Mouse (Mus musculus) lung, postnatal 0 days (tissue): ENCODE data around the gene Csgalnact2.

Experiments
- CTCF ChIP-seq: IDR thresholded peaks from 2 replicates; pipeline ENCODE4 v1.5.1; 2016; ENCODE audit warnings: antibody characterized with exemption, mild to moderate bottlenecking
- EP300 ChIP-seq: IDR thresholded peaks from 2 replicates; pipeline ENCODE4 v1.6.1; 2016; ENCODE audit warnings: antibody characterized with exemption, mild to moderate bottlenecking, control low read depth

DNA sequence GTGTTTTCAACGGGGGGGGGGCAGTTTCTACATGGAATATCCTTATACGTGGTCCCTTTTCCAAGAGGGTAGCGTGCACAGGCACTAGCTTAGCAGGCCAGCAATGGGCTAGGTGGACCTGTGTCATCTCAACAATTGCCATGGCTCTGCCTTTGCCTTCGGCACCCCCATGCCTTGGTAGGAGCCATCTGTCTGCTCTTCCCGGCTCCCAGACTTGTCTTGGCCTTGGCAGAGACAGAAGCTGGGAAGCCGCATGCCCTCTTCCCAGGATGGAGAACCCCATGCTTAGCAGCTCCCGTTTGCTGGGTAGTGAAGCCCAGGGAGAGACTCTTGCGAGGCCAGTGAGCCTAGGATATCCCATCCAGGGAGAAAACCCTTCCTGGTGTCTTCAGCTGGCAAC is 54.3 kb downstream of the Csgalnact2 start:
- TF ChIP-seq CTCF: no peak
- TF ChIP-seq EP300: no peak
